Mouse (Mus musculus) brain, adult 2 months (tissue): ENCODE measurements around the gene Sp4.
A peak's percentile ranks its signal among the peaks of the same experiment; 100 is the strongest.

ENCODE experiments used
- DNase-seq: peaks from one replicate; pipeline ENCODE4 v3.0.0; 2011; ENCODE audit warnings: low read depth, low spot score

Gene Sp4

GRCm38 (mm10) chr12:118301072-118301865, at the start of gene Sp4:
TSS of gene Sp4 (minus strand) at chr12:118301440.
- DNase-seq = peak; percentile 97

- DNase-seq = no peak
Observed at GRCm38 (mm10) chr12:118339107-118339506, 37.9 kb upstream of the Sp4 start.

- DNase-seq = no peak
Observed at GRCm38 (mm10) chr12:118338243-118338642, 37.0 kb upstream of the Sp4 start.

GRCm38 (mm10) chr12:118337291-118337690, 36.1 kb upstream of the Sp4 start:
- DNase-seq = no peak

- DNase-seq = no peak
Observed at GRCm38 (mm10) chr12:118328739-118329249, 27.6 kb upstream of the Sp4 start.

GRCm38 (mm10) chr12:118327566-118327965, 26.3 kb upstream of the Sp4 start:
- DNase-seq = no peak

GRCm38 (mm10) chr12:118326161-118326560, 24.9 kb upstream of the Sp4 start:
- DNase-seq = no peak

GRCm38 (mm10) chr12:118320076-118320475, 18.8 kb upstream of the Sp4 start:
- no peak for DNase-seq

GRCm38 (mm10) chr12:118314477-118314845, 13.2 kb upstream of the Sp4 start:
- no peak for DNase-seq

GRCm38 (mm10) chr12:118313805-118314476, 12.7 kb upstream of the Sp4 start:
- DNase-seq = peak; percentile 30

GRCm38 (mm10) chr12:118303586-118303985, 2.3 kb upstream of the Sp4 start:
- DNase-seq = no peak

- DNase-seq = no peak
Observed at GRCm38 (mm10) chr12:118303066-118303465, 1.8 kb upstream of the Sp4 start.

- DNase-seq = peak; percentile 99
Observed at GRCm38 (mm10) chr12:118301866-118302835, 911 bp upstream of the Sp4 start.

- no peak for DNase-seq
Observed at GRCm38 (mm10) chr12:118300754-118301071, 527 bp downstream of the Sp4 start.

GRCm38 (mm10) chr12:118299956-118300355, 1.3 kb downstream of the Sp4 start:
- DNase-seq = peak; percentile 71

- peak; percentile 23 for DNase-seq
Observed at GRCm38 (mm10) chr12:118299172-118299571, 2.1 kb downstream of the Sp4 start.

- DNase-seq = peak; percentile 16
Observed at GRCm38 (mm10) chr12:118298516-118298915, 2.7 kb downstream of the Sp4 start.

- DNase-seq = no peak
Observed at GRCm38 (mm10) chr12:118296236-118296635, 5.0 kb downstream of the Sp4 start.

- no peak for DNase-seq
Observed at GRCm38 (mm10) chr12:118295793-118296192, 5.4 kb downstream of the Sp4 start.

- DNase-seq = no peak
Observed at GRCm38 (mm10) chr12:118288947-118289346, 12.3 kb downstream of the Sp4 start.

- DNase-seq = no peak
Observed at GRCm38 (mm10) chr12:118285099-118285498, 16.1 kb downstream of the Sp4 start.

- no peak for DNase-seq
Observed at GRCm38 (mm10) chr12:118281961-118282360, 19.3 kb downstream of the Sp4 start.
